Mouse (Mus musculus) heart, postnatal 10 days (tissue): ENCODE data around the gene Ccdc177. TPM values are rescaled to one million over a fixed set of nuclear protein-coding genes. Genes with fewer than 3 reads are reported as not detected.

Experiments used
- total RNA-seq, 2 experiments: library from RNA; stranded (reverse); gene quantifications; 2 replicates each; pipeline ENCODE4 v1.2.3; 2021

Gene Ccdc177
- total RNA-seq, 2 experiments from 2014 or later: 0.10 to 0.12 TPM

Other genes with a start within 250 kb of the Ccdc177 start
- gene Galnt16, start 242.4 kb downstream of the Ccdc177 start, total RNA-seq: 10 to 100 TPM; 13.4 to 16.0 TPM
- 10 to 100 TPM; 25.8 to 27.1 TPM for gene Slc39a9, start 116.8 kb downstream of the Ccdc177 start, total RNA-seq
- 10 to 100 TPM; 43.6 to 60.4 TPM for gene Erh, start 116.3 kb downstream of the Ccdc177 start, total RNA-seq
- under 1 TPM; 0.25 to 0.60 TPM for gene Plekhd1, start 68.1 kb downstream of the Ccdc177 start, total RNA-seq
- 10 to 100 TPM; 58.3 to 60.9 TPM for gene Susd6, start 29.8 kb upstream of the Ccdc177 start, total RNA-seq
- 100 to 1,000 TPM; 247 to 319 TPM for gene Srsf5, start 184.8 kb upstream of the Ccdc177 start, total RNA-seq
- not detected for gene Slc10a1, start 208.0 kb upstream of the Ccdc177 start, total RNA-seq